Mouse (Mus musculus): ENCODE measurements around the gene Klhl31. TPM values are rescaled to one million over a fixed set of nuclear protein-coding genes. Genes with fewer than 3 reads are reported as not detected.

The Klhl31 gene
- polyA plus RNA-seq, 1 experiment, result 0.75 TPM

- Histone ChIP-seq H3K4me1 (replicated peaks; ENCODE audit: control insufficient read depth, insufficient read depth, low read length) (no peaks in the 10 kb centered on the region), H3K27ac (ENCODE audit: control insufficient read depth, insufficient read depth, low read length) (no peak overlapping the region), H3K27me3 (ENCODE audit: control insufficient read depth, insufficient read depth, low read length) (no peaks in the 10 kb centered on the region), H3K4me3 (ENCODE audit: control insufficient read depth, insufficient read depth, low read length) (no peak overlapping the region), H3K36me3 (ENCODE audit: control insufficient read depth, insufficient read depth, low read length) (no peaks in the 10 kb centered on the region)
- 88% methylated on average over 7 of the region's 7 CpGs for WGBS
- TF ChIP-seq CTCF (IDR thresholded peaks at IDR 0.05; ENCODE audit: borderline replicate concordance, control insufficient read depth, extremely low read depth, insufficient read depth, low read length, poor library complexity), result no peak
- no peak for TF ChIP-seq POLR2A (IDR thresholded peaks at IDR 0.05; ENCODE audit: control insufficient read depth, extremely low read depth, insufficient read depth, low read length, poor library complexity)
- no peak for DNase-seq
Observed at GRCm38 (mm10) chr9:77630764-77631163, 5.5 kb upstream of the Klhl31 start.

- WGBS, result 96% methylated on average over 3 of the region's 3 CpGs
- H3K27ac ChIP-seq (ENCODE audit: control insufficient read depth, insufficient read depth, low read length), result no peak overlapping the region
- TF ChIP-seq CTCF (IDR thresholded peaks at IDR 0.05; ENCODE audit: borderline replicate concordance, control insufficient read depth, extremely low read depth, insufficient read depth, low read length, poor library complexity) (no peak), POLR2A (IDR thresholded peaks at IDR 0.05; ENCODE audit: control insufficient read depth, extremely low read depth, insufficient read depth, low read length, poor library complexity) (no peak)
- no peaks in the 10 kb centered on the region for H3K36me3 ChIP-seq (ENCODE audit: control insufficient read depth, insufficient read depth, low read length)
- no peak for DNase-seq
- H3K4me1 ChIP-seq (replicated peaks; ENCODE audit: control insufficient read depth, insufficient read depth, low read length), result no peaks in the 10 kb centered on the region
- H3K4me3 ChIP-seq (ENCODE audit: control insufficient read depth, insufficient read depth, low read length), result no peak overlapping the region
- H3K27me3 ChIP-seq (ENCODE audit: control insufficient read depth, insufficient read depth, low read length), result no peaks in the 10 kb centered on the region
Observed at GRCm38 (mm10) chr9:77632432-77632831, 3.9 kb upstream of the Klhl31 start.

GRCm38 (mm10) chr9:77636003-77636402 lies 297 bp upstream of the Klhl31 start:
- Histone ChIP-seq H3K4me1 (replicated peaks; ENCODE audit: control insufficient read depth, insufficient read depth, low read length) (no peaks in the 10 kb centered on the region), H3K36me3 (ENCODE audit: control insufficient read depth, insufficient read depth, low read length) (no peaks in the 10 kb centered on the region), H3K27me3 (ENCODE audit: control insufficient read depth, insufficient read depth, low read length) (no peaks in the 10 kb centered on the region), H3K27ac (ENCODE audit: control insufficient read depth, insufficient read depth, low read length) (no peak overlapping the region), H3K4me3 (ENCODE audit: control insufficient read depth, insufficient read depth, low read length) (no peak overlapping the region)
- TF ChIP-seq CTCF (IDR thresholded peaks at IDR 0.05; ENCODE audit: borderline replicate concordance, control insufficient read depth, extremely low read depth, insufficient read depth, low read length, poor library complexity) (no peak), POLR2A (IDR thresholded peaks at IDR 0.05; ENCODE audit: control insufficient read depth, extremely low read depth, insufficient read depth, low read length, poor library complexity) (no peak)
- WGBS, result 95% methylated on average over 5 of the region's 5 CpGs
- no peak for DNase-seq

- Histone ChIP-seq H3K4me1 (replicated peaks; ENCODE audit: control insufficient read depth, insufficient read depth, low read length) (no peaks in the 10 kb centered on the region), H3K27me3 (ENCODE audit: control insufficient read depth, insufficient read depth, low read length) (no peaks in the 10 kb centered on the region), H3K4me3 (ENCODE audit: control insufficient read depth, insufficient read depth, low read length) (no peak overlapping the region), H3K27ac (ENCODE audit: control insufficient read depth, insufficient read depth, low read length) (no peak overlapping the region), H3K36me3 (ENCODE audit: control insufficient read depth, insufficient read depth, low read length) (no peaks in the 10 kb centered on the region)
- no peak for TF ChIP-seq POLR2A (IDR thresholded peaks at IDR 0.05; ENCODE audit: control insufficient read depth, extremely low read depth, insufficient read depth, low read length, poor library complexity)
- no peak for TF ChIP-seq CTCF (IDR thresholded peaks at IDR 0.05; ENCODE audit: borderline replicate concordance, control insufficient read depth, extremely low read depth, insufficient read depth, low read length, poor library complexity)
- DNase-seq, result no peak
- WGBS, result 95% methylated on average over 10 of the region's 10 CpGs
Observed at GRCm38 (mm10) chr9:77637357-77637756, 1.1 kb downstream of the Klhl31 start.

- H3K36me3 ChIP-seq (ENCODE audit: control insufficient read depth, insufficient read depth, low read length), result no peaks in the 10 kb centered on the region
- TF ChIP-seq POLR2A (IDR thresholded peaks at IDR 0.05; ENCODE audit: control insufficient read depth, extremely low read depth, insufficient read depth, low read length, poor library complexity) (no peak), CTCF (IDR thresholded peaks at IDR 0.05; ENCODE audit: borderline replicate concordance, control insufficient read depth, extremely low read depth, insufficient read depth, low read length, poor library complexity) (no peak)
- WGBS, result 72% methylated on average over 2 of the region's 2 CpGs
- no peaks in the 10 kb centered on the region for H3K27me3 ChIP-seq (ENCODE audit: control insufficient read depth, insufficient read depth, low read length)
- no peak for DNase-seq
- no peaks in the 10 kb centered on the region for H3K4me1 ChIP-seq (replicated peaks; ENCODE audit: control insufficient read depth, insufficient read depth, low read length)
- no peak overlapping the region for H3K27ac ChIP-seq (ENCODE audit: control insufficient read depth, insufficient read depth, low read length)
- H3K4me3 ChIP-seq (ENCODE audit: control insufficient read depth, insufficient read depth, low read length), result no peak overlapping the region
Observed at GRCm38 (mm10) chr9:77645176-77645575, 8.9 kb downstream of the Klhl31 start.

- H3K4me3 ChIP-seq (ENCODE audit: control insufficient read depth, insufficient read depth, low read length), result no peak overlapping the region
Observed at GRCm38 (mm10) chr9:77651847-77652246, 15.5 kb downstream of the Klhl31 start.

GRCm38 (mm10) chr9:77653907-77654306 lies 17.6 kb downstream of the Klhl31 start:
- WGBS, result 90% methylated on average over 3 of the region's 3 CpGs
- Histone ChIP-seq H3K4me1 (replicated peaks; ENCODE audit: control insufficient read depth, insufficient read depth, low read length) (peaks cover 8% of the 10 kb centered on the region), H3K27me3 (ENCODE audit: control insufficient read depth, insufficient read depth, low read length) (peaks cover 3% of the 10 kb centered on the region; the same call in 1 of the 2 replicates), H3K4me3 (ENCODE audit: control insufficient read depth, insufficient read depth, low read length) (no peak overlapping the region), H3K36me3 (ENCODE audit: control insufficient read depth, insufficient read depth, low read length) (no peaks in the 10 kb centered on the region), H3K27ac (ENCODE audit: control insufficient read depth, insufficient read depth, low read length) (no peak overlapping the region)
- TF ChIP-seq CTCF (IDR thresholded peaks at IDR 0.05; ENCODE audit: borderline replicate concordance, control insufficient read depth, extremely low read depth, insufficient read depth, low read length, poor library complexity), result no peak
- no peak for TF ChIP-seq POLR2A (IDR thresholded peaks at IDR 0.05; ENCODE audit: control insufficient read depth, extremely low read depth, insufficient read depth, low read length, poor library complexity)
- no peak for DNase-seq

More at GRCm38 (mm10) chr9:77651847-77652246, 15.5 kb downstream of the Klhl31 start:
- DNase-seq, result no peak
- WGBS, result 59% methylated on average over 7 of the region's 7 CpGs
- H3K4me1 ChIP-seq (replicated peaks; ENCODE audit: control insufficient read depth, insufficient read depth, low read length), result peaks cover 8% of the 10 kb centered on the region
- H3K27me3 ChIP-seq (ENCODE audit: control insufficient read depth, insufficient read depth, low read length), result peaks cover 3% of the 10 kb centered on the region; the same call in 1 of the 2 replicates
- no peak overlapping the region for H3K27ac ChIP-seq (ENCODE audit: control insufficient read depth, insufficient read depth, low read length)
- no peaks in the 10 kb centered on the region for H3K36me3 ChIP-seq (ENCODE audit: control insufficient read depth, insufficient read depth, low read length)
- TF ChIP-seq CTCF (IDR thresholded peaks at IDR 0.05; ENCODE audit: borderline replicate concordance, control insufficient read depth, extremely low read depth, insufficient read depth, low read length, poor library complexity) (no peak), POLR2A (IDR thresholded peaks at IDR 0.05; ENCODE audit: control insufficient read depth, extremely low read depth, insufficient read depth, low read length, poor library complexity) (no peak)

Data from thymus, adult 2 months (tissue).